Mouse (Mus musculus) CH12.LX (cell line): ENCODE measurements around the gene Snx8. TPM values are rescaled to one million over a fixed set of nuclear protein-coding genes. Genes with fewer than 3 reads are reported as not detected.
A peak's percentile ranks its signal among the peaks of the same experiment; 100 is the strongest.

Source experiments
- DNase-seq: peaks from one replicate; pipeline ENCODE4 v3.0.0-alpha.2; 2013; ENCODE audit errors: extremely low read depth
- H3K27ac ChIP-seq: 2 replicates; pipeline ENCODE4 v1.5.1; 2012; ENCODE audit warnings: low read depth, mild to moderate bottlenecking, control low read depth, moderate library complexity; ENCODE audit not compliant: insufficient read depth
- H3K27me3 ChIP-seq: replicated peaks from 2 replicates; pipeline ENCODE3; 2012; ENCODE audit warnings: inconsistent platforms
- H3K36me3 ChIP-seq, 2 experiments: replicated peaks in 1 of 2; 2 replicates each; pipeline versions ENCODE3 to v1.6.1; 2012; ENCODE audit warnings: inconsistent platforms in 1 of 2, low read length in 1 of 2, mild to moderate bottlenecking in 1 of 2, mixed read lengths in 1 of 2, moderate library complexity in 1 of 2; ENCODE audit not compliant: control insufficient read depth in 1 of 2, insufficient read depth in 1 of 2
- H3K4me1 ChIP-seq, 2 experiments: 2 replicates each; pipeline ENCODE4 v1.6.1; 2012; ENCODE audit warnings: inconsistent platforms in 1 of 2, moderate library complexity in 1 of 2; ENCODE audit not compliant: insufficient read depth in 2 of 2, control insufficient read depth in 1 of 2
- H3K4me2 ChIP-seq: 2 replicates; pipeline ENCODE4 v1.6.1; 2012; ENCODE audit warnings: low read depth, mild to moderate bottlenecking, control low read depth; ENCODE audit not compliant: poor library complexity, insufficient read depth, severe bottlenecking
- H3K4me3 ChIP-seq, 3 experiments: fragments of 150-350 bp in 1 of 3; sonication (generic) in 1 of 3; replicated peaks in 1 of 3; 2 replicates each; pipeline versions ENCODE3 to v1.5.1; 2011 to 2012; ENCODE audit warnings: low read depth in 2 of 3, low read length in 2 of 3, mild to moderate bottlenecking in 2 of 3, moderate library complexity in 2 of 3, control low read depth in 1 of 3, improper control_type of control experiment in 1 of 3, inconsistent platforms in 1 of 3, mixed read lengths in 1 of 3; ENCODE audit not compliant: poor library complexity in 1 of 3
- H3K79me2 ChIP-seq: replicated peaks from 2 replicates; pipeline ENCODE4 v1.6.1; 2012; ENCODE audit warnings: mild to moderate bottlenecking, moderate library complexity; ENCODE audit not compliant: control insufficient read depth, poor library complexity, insufficient read depth, severe bottlenecking; ENCODE audit errors: extremely low read depth
- H3K9ac ChIP-seq: 2 replicates; pipeline ENCODE4 v1.6.1; 2012; ENCODE audit warnings: low read depth, mild to moderate bottlenecking, control low read depth, moderate library complexity; ENCODE audit not compliant: insufficient read depth
- H3K9me3 ChIP-seq: replicated peaks from 2 replicates; pipeline ENCODE3; 2012; ENCODE audit warnings: low read length, inconsistent platforms, mixed read lengths
- CHD1 ChIP-seq: IDR thresholded peaks from 2 replicates; pipeline ENCODE4 v1.6.1; 2012; ENCODE audit warnings: low read depth, low read length, improper control_type of control experiment, inconsistent platforms
- CHD2 ChIP-seq: IDR thresholded peaks from 2 replicates; pipeline ENCODE4 v1.6.1; 2011; ENCODE audit warnings: low read length, improper control_type of control experiment
- ETS1 ChIP-seq: conservative IDR thresholded peaks from 2 replicates; pipeline ENCODE4 v1.6.1; 2012; ENCODE audit warnings: low read depth, mild to moderate bottlenecking, inconsistent platforms, low read length, improper control_type of control experiment, moderate library complexity
- JUN ChIP-seq: IDR thresholded peaks from 2 replicates; pipeline ENCODE4 v1.6.1; 2011; ENCODE audit warnings: low read depth, mild to moderate bottlenecking, low read length, improper control_type of control experiment, moderate library complexity; ENCODE audit not compliant: insufficient read depth
- JUND ChIP-seq: conservative IDR thresholded peaks from 2 replicates; pipeline ENCODE4 v1.6.1; 2011; ENCODE audit warnings: low read depth, low read length, improper control_type of control experiment
- KAT2A ChIP-seq: IDR thresholded peaks from 2 replicates; pipeline ENCODE4 v1.6.1; 2012; ENCODE audit warnings: low read length, improper control_type of control experiment, inconsistent platforms; ENCODE audit not compliant: insufficient replicate concordance
- MAFK ChIP-seq: IDR thresholded peaks from 2 replicates; pipeline ENCODE4 v1.6.1; 2011; ENCODE audit warnings: low read length, improper control_type of control experiment; ENCODE audit not compliant: insufficient replicate concordance
- MAX ChIP-seq: IDR thresholded peaks from 2 replicates; pipeline ENCODE4 v1.6.1; 2011; ENCODE audit warnings: low read length, improper control_type of control experiment
- MAZ ChIP-seq: IDR thresholded peaks from 2 replicates; pipeline ENCODE4 v1.6.1; 2012; ENCODE audit warnings: low read depth, mild to moderate bottlenecking, inconsistent platforms, low read length, improper control_type of control experiment, moderate library complexity
- MEF2A ChIP-seq: IDR thresholded peaks from 2 replicates; pipeline ENCODE4 v1.6.1; 2014; ENCODE audit warnings: low read depth, mild to moderate bottlenecking, inconsistent platforms, low read length, improper control_type of control experiment, borderline replicate concordance
- MXI1 ChIP-seq: IDR thresholded peaks from 2 replicates; pipeline ENCODE4 v1.6.1; 2011; ENCODE audit warnings: mild to moderate bottlenecking, low read depth, low read length, improper control_type of control experiment
- MYC ChIP-seq: IDR thresholded peaks from 2 replicates; pipeline ENCODE4 v1.6.1; 2011; ENCODE audit warnings: low read depth, mild to moderate bottlenecking, improper control_type of control experiment, low read length
- RAD21 ChIP-seq: IDR thresholded peaks from 2 replicates; pipeline ENCODE4 v1.6.1; 2011; ENCODE audit warnings: low read depth, mild to moderate bottlenecking, low read length, improper control_type of control experiment, moderate library complexity
- RCOR1 ChIP-seq: conservative IDR thresholded peaks from 2 replicates; pipeline ENCODE4 v1.6.1; 2012; ENCODE audit warnings: low read depth, mild to moderate bottlenecking, inconsistent platforms, low read length, improper control_type of control experiment
- SIN3A ChIP-seq: IDR thresholded peaks from 2 replicates; pipeline ENCODE4 v1.6.1; 2012; ENCODE audit warnings: low read length, improper control_type of control experiment, inconsistent platforms
- TBP ChIP-seq: conservative IDR thresholded peaks from 2 replicates; pipeline ENCODE4 v1.6.1; 2011; ENCODE audit warnings: low read depth, low read length, improper control_type of control experiment
- TCF12 ChIP-seq: IDR thresholded peaks from 2 replicates; pipeline ENCODE4 v1.6.1; 2014; ENCODE audit warnings: low read depth, mild to moderate bottlenecking, inconsistent platforms, low read length, improper control_type of control experiment
- USF1 ChIP-seq: IDR thresholded peaks from 2 replicates; pipeline ENCODE4 v1.6.1; 2014; ENCODE audit warnings: low read depth, mild to moderate bottlenecking, inconsistent platforms, low read length, improper control_type of control experiment
- ZC3H11A ChIP-seq: IDR thresholded peaks from 2 replicates; pipeline ENCODE4 v1.6.1; 2012; ENCODE audit warnings: low read depth, mild to moderate bottlenecking, inconsistent platforms, low read length, improper control_type of control experiment
- ZKSCAN1 ChIP-seq: IDR thresholded peaks from 2 replicates; pipeline ENCODE4 v1.6.1; 2012; ENCODE audit warnings: low read depth, inconsistent platforms, low read length, improper control_type of control experiment, borderline replicate concordance
- dilution Hi-C: fragments of 300-500 bp; cut with MboI; formaldehyde crosslinking; loops from 2 replicates; pipeline ENCODE4 v1.14.3; 2020; ENCODE audit warnings: low sequenced_read_pairs; ENCODE audit not compliant: extremely low pct_unique_long_range_greater_than_20kb, extremely low pct_ligation_motif_present
- in situ Hi-C: fragments of 300-500 bp; cut with MboI; formaldehyde crosslinking; loops from 3 replicates; pipeline ENCODE4 v1.14.3; 2019; ENCODE audit warnings: low sequenced_read_pairs, low pct_ligation_motif_present, low pct_unique_long_range_greater_than_20kb, mixed read lengths
- polyA plus RNA-seq: library from polyadenylated mRNA; unstranded; fragments of >175 nt; gene quantifications from 2 replicates; pipeline ENCODE4 v1.2.1, GENCODE M21; 2012; ENCODE audit warnings: low read depth; ENCODE audit not compliant: insufficient read length
- total RNA-seq, 2 experiments: library from RNA; depleted of rRNA; stranded (reverse); fragments of 300-350 nt in 1 of 2; fragments of >200 nt in 1 of 2; gene quantifications; 2 replicates each; pipeline ENCODE4 v1.2.3; 2012 to 2014

The Snx8 gene
- total and polyA plus RNA-seq, 3 experiments, result 20.8 to 42.4 (median 34.6) TPM

DNA sequence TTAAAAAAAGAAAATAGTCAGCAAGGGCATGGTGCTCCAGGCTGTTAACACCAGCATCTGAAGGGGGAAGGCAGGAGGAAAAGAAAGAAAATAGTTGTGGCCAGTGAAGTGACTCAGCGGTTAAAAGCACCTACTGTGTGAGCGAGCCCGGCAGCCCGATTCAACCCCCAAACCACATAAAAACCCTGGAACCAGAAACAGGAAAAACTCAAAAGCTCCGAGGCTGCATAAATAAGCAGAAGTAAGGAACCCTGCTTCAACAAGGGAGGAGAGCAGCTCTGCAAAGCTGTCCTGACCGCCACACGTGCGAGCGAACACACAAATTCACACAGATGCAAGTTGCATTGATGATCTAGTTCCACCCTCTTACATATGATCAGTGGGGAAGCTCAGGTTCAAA, 39.2 kb downstream of the Snx8 start:
- in situ Hi-C loops (no loop called here), dilution Hi-C loops (no loop called here)
- Histone ChIP-seq H3K4me2 (no peak overlapping the region), H3K27ac (no peak overlapping the region), H3K4me1 (peaks cover 13 to 87% of the 10 kb centered on the region in 2 experiments; a peak in 3 of 4 replicates), H3K9me3 (peaks cover 12% of the 10 kb centered on the region), H3K9ac (no peak overlapping the region), H3K36me3 (peaks cover 51 to 86% of the 10 kb centered on the region in 2 experiments), H3K79me2 (no peaks in the 10 kb centered on the region), H3K4me3 (no peak overlapping the region), H3K27me3 (no peaks in the 10 kb centered on the region)
- TF ChIP-seq ZC3H11A (no peak), ZKSCAN1 (peak; percentile 81)
- DNase-seq, result no peak

DNA sequence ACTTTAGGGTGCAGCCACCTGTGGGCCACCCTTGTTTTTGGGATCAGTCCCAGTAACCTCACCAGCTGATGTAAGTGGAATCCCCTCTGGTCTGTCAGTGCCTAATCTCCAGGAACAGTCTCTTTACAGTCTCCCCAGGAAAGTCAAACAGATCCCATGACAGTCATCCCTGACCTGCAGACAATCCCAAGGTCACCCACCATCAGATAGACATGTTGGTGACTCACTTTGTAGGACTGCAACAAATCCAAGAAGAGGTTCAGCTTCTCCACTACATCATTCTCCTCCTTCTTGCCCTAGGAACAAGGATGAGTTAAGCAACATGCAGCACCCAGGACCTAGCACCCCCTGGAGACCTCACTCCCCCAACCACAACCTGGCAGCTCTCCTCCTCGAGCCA, 43.0 kb downstream of the Snx8 start:
- no peaks in the 10 kb centered on the region for H3K79me2 ChIP-seq
- TF ChIP-seq RAD21, result no peak
- no peak for TF ChIP-seq ETS1
- no peak for TF ChIP-seq SIN3A
- TF ChIP-seq USF1, result no peak
- no peak for TF ChIP-seq TBP
- no peak for TF ChIP-seq MAFK
- TF ChIP-seq MAX, result no peak
- TF ChIP-seq JUN, result no peak
- TF ChIP-seq KAT2A, result no peak
- TF ChIP-seq MXI1, result no peak
- no peak for TF ChIP-seq CHD2
- no peak for TF ChIP-seq TCF12
- TF ChIP-seq MEF2A, result no peak
- TF ChIP-seq MAZ, result no peak
- TF ChIP-seq CHD1, result no peak
- TF ChIP-seq RCOR1, result no peak
- TF ChIP-seq MYC, result no peak
- no peak for TF ChIP-seq ZC3H11A
- no peak for TF ChIP-seq JUND
- H3K27ac ChIP-seq, result no peak overlapping the region
- no peaks in the 10 kb centered on the region for H3K9me3 ChIP-seq
- H3K4me1 ChIP-seq, result peaks cover 10 to 71% of the 10 kb centered on the region in 2 experiments; a peak in 3 of 4 replicates
- H3K4me2 ChIP-seq, result no peak overlapping the region
- no peak overlapping the region for H3K4me3 ChIP-seq
- in situ Hi-C loops, result no loop called here
- peaks cover 40 to 85% of the 10 kb centered on the region in 2 experiments for H3K36me3 ChIP-seq
- DNase-seq, result no peak
- no peak overlapping the region for H3K9ac ChIP-seq
- dilution Hi-C loops, result no loop called here
- no peaks in the 10 kb centered on the region for H3K27me3 ChIP-seq
